Mouse (Mus musculus) effector memory CD4-positive, alpha-beta T cell, adult 5 months (primary cell): ENCODE measurements around the gene Gm3164. TPM values are rescaled to one million over a fixed set of nuclear protein-coding genes. Genes with fewer than 3 reads are reported as not detected.

Experiments
- polyA plus RNA-seq: library from polyadenylated mRNA; unstranded; fragments of 100-300 nt; shearing (Covaris generic); gene quantifications from one replicate; pipeline ENCODE4 v1.2.1, GENCODE M21; 2017

Gm3164 gene
- polyA plus RNA-seq = not detected

GRCm38 (mm10) chr14:4414965-4415835, at the start of gene Gm3164:
Gene Gm3164, plus strand, starts transcription at chr14:4415448.

GRCm38 (mm10) chr14:4397226-4397625, 18.0 kb upstream of the Gm3164 start, which contains the start of gene Gm3159:
Gene Gm3159, plus strand, starts transcription at chr14:4397526.

GRCm38 (mm10) chr14:4430692-4431091, 15.4 kb downstream of the Gm3164 start, which contains the start of gene Gm3173:
Gene Gm3173, plus strand, starts transcription at chr14:4430992.

GRCm38 (mm10) chr14:4481445-4481844, 66.2 kb downstream of the Gm3164 start, which contains the start of gene Gm3182:
Gene Gm3182, plus strand, starts transcription at chr14:4481745.

Other genes with a start within 250 kb of the Gm3164 start
- 0.30 TPM for gene Gm2974, start 232.9 kb upstream of the Gm3164 start, polyA plus RNA-seq
- not detected for gene Gm3138, start 165.8 kb upstream of the Gm3164 start, polyA plus RNA-seq
- not detected for gene Gm3149, start 98.2 kb upstream of the Gm3164 start, polyA plus RNA-seq
- gene 2610042L04Rik, start 80.7 kb upstream of the Gm3164 start, polyA plus RNA-seq = not detected
- not detected for gene Gm3159, start 17.9 kb upstream of the Gm3164 start, polyA plus RNA-seq
- not detected for gene Gm3173, start 15.5 kb downstream of the Gm3164 start, polyA plus RNA-seq
- not detected for gene Gm3182, start 66.3 kb downstream of the Gm3164 start, polyA plus RNA-seq
- not detected for gene Gm3047, start 140.0 kb downstream of the Gm3164 start, polyA plus RNA-seq
- gene Gm8159, start 216.9 kb downstream of the Gm3164 start, polyA plus RNA-seq = not detected
- not detected for gene Gm3239, start 248.7 kb downstream of the Gm3164 start, polyA plus RNA-seq